ENCODE assay signal across 21 mouse cellular contexts in genomic region chr11:99019844-99020243, GRCm38 (mm10). TPM values are rescaled to one million over a fixed set of nuclear protein-coding genes. Genes with fewer than 3 reads are reported as not detected.
"Had no signal": no experiment of that assay in that cellular context is flagged by ENCODE, and none has a peak within 500 bp of the region (broad histone marks: within the 10 kb centered on the region; RNA-seq: fewer than 3 reads in every experiment).

No protein-coding gene starts in this region.

- H3K4me3 ChIP-seq: midbrain, embryonic 10.5 days; midbrain, embryonic 12.5 days; myocyte; neural tube, embryonic 13.5 days; neural tube, embryonic 15.5 days had no signal

- H3K9ac ChIP-seq: lung, embryonic 14.5 days; midbrain, embryonic 12.5 days; neural tube, embryonic 13.5 days; neural tube, embryonic 15.5 days had no signal

- H3K27ac ChIP-seq: midbrain, embryonic 10.5 days; midbrain, embryonic 12.5 days; neural tube, embryonic 13.5 days; neural tube, embryonic 15.5 days had no signal

- ATAC-seq: midbrain, embryonic 16.5 days had no signal

- H3K27me3 ChIP-seq: midbrain, embryonic 12.5 days; neural tube, embryonic 13.5 days; neural tube, embryonic 15.5 days had no signal

- H3K36me3 ChIP-seq: neural tube, embryonic 15.5 days had no signal

- H3K4me2 ChIP-seq: lung, embryonic 14.5 days; midbrain, embryonic 12.5 days; neural tube, embryonic 13.5 days; neural tube, embryonic 15.5 days had no signal

- DNase-seq: lung, embryonic 14.5 days; lung, postnatal 10 days; lung, postnatal 4 days; midbrain, embryonic 14.5 days; retina, postnatal 1 day; right cerebral cortex, adult 18-20 months; right cerebral cortex, postnatal 25 days; right cerebral cortex, postnatal 4 days; spleen, adult 18-20 months; thymus, adult 18-20 months; thymus, postnatal 14 days; thymus, postnatal 36 days had no signal

- H3K9me3 ChIP-seq: midbrain, embryonic 10.5 days; midbrain, embryonic 12.5 days; neural tube, embryonic 13.5 days; neural tube, embryonic 15.5 days had no signal

RNA-seq across cellular contexts. Expression of gene Gjd3, which starts 37.0 kb away (rescaled TPM):
- total RNA-seq: megakaryocyte, adult 5-6 weeks; megakaryocyte-erythroid progenitor cell, adult 5-6 weeks had no signal
- polyA plus RNA-seq: lung, embryonic 14.5 days; midbrain, embryonic 10.5 days; stomach, embryonic 14.5 days had no signal
